Mouse (Mus musculus) heart, embryonic 14.5 days (tissue): Measurements from ENCODE around the gene Gm4631. TPM values are rescaled to one million over a fixed set of nuclear protein-coding genes. Genes with fewer than 3 reads are reported as not detected.
"Not testable (repeated sequence)": the region's sequence is repeated elsewhere in the genome, so short reads cannot be mapped to it uniquely, and the experiment has no call there.

ENCODE experiments used
- ATAC-seq: fragments of 200-750 bp; cut with Nextera tagmentation; 2 replicates; pipeline ENCODE4 v1.8.0; 2017; ENCODE audit warnings: low read depth, moderate TSS enrichment; ENCODE audit not compliant: insufficient number of reproducible peaks, insufficient read depth, low FRiP score
- H3K27ac ChIP-seq, 2 experiments: fragments of 200-500 bp in 1 of 2; fragments of 300-500 bp in 1 of 2; sonication (generic) in 1 of 2; replicated peaks in 1 of 2; 2 replicates each; pipeline ENCODE4 v1.5.1; 2012 to 2014; ENCODE audit warnings: low read depth in 2 of 2, low read length in 2 of 2, control low read depth in 1 of 2, mild to moderate bottlenecking in 1 of 2, mixed read lengths in 1 of 2; ENCODE audit not compliant: control insufficient read depth in 1 of 2, insufficient read depth in 1 of 2
- H3K27me3 ChIP-seq: fragments of 300-500 bp; sonication (generic); 2 replicates; pipeline ENCODE4 v1.6.1; 2014; ENCODE audit warnings: mild to moderate bottlenecking, low read length, control low read depth; ENCODE audit not compliant: control insufficient read depth, insufficient read depth
- H3K36me3 ChIP-seq: fragments of 300-500 bp; sonication (generic); 2 replicates; pipeline ENCODE4 v1.6.1; 2014; ENCODE audit warnings: mild to moderate bottlenecking, control low read depth, low read length, mixed read lengths; ENCODE audit not compliant: control insufficient read depth, insufficient read depth
- H3K4me1 ChIP-seq, 2 experiments: fragments of 200-500 bp in 1 of 2; fragments of 300-500 bp in 1 of 2; sonication (generic) in 1 of 2; 2 replicates each; pipeline ENCODE4 v1.6.1; 2012 to 2014; ENCODE audit warnings: low read length in 2 of 2, control low read depth in 1 of 2, mixed read lengths in 1 of 2; ENCODE audit not compliant: control insufficient read depth in 2 of 2, insufficient read depth in 2 of 2
- H3K4me2 ChIP-seq: fragments of 300-500 bp; sonication (generic); 2 replicates; pipeline ENCODE4 v1.6.1; 2014; ENCODE audit warnings: mild to moderate bottlenecking, low read length
- H3K4me3 ChIP-seq, 2 experiments: fragments of 200-500 bp in 1 of 2; fragments of 300-500 bp in 1 of 2; sonication (generic) in 1 of 2; 2 replicates each; pipeline ENCODE4 v1.5.1; 2012 to 2014; ENCODE audit warnings: low read length in 2 of 2, mild to moderate bottlenecking in 2 of 2, control low read depth in 1 of 2, low read depth in 1 of 2, moderate library complexity in 1 of 2; ENCODE audit not compliant: control insufficient read depth in 1 of 2, insufficient read depth in 1 of 2
- H3K9ac ChIP-seq: fragments of 300-500 bp; sonication (generic); 2 replicates; pipeline ENCODE4 v1.6.1; 2014; ENCODE audit warnings: mild to moderate bottlenecking, low read length
- H3K9me3 ChIP-seq: fragments of 300-500 bp; sonication (generic); 2 replicates; pipeline ENCODE4 v1.6.1; 2016; ENCODE audit warnings: low read length, control low read depth; ENCODE audit not compliant: control insufficient read depth
- WGBS: fragments of 180-500 bp; shearing (Covaris S2); extraction: QIAGEN DNeasy Blood & Tissue Kit; methylation state at CpG from one replicate; pipeline ENCODE4 v1.1.7; 2014; 5-methylcytosine and 5-hydroxymethylcytosine counted together
- polyA plus RNA-seq: library from polyadenylated mRNA; unstranded; fragments of >200 nt; fragmentation: Nextera tagmentation; extraction: Ambion mirVana; gene quantifications from 2 replicates; pipeline ENCODE4 v1.2.1, GENCODE M21; 2014

The Gm4631 gene
- polyA plus RNA-seq: 12.9 and 14.4 TPM in 2 replicates

GRCm38 (mm10) chr2:175338097-175338496, at the start of gene Gm4631:
Gene Gm4631 (minus strand): TSS chr2:175338197.
- not testable (repeated sequence) for H3K4me2 ChIP-seq, H3K27me3 ChIP-seq, H3K9me3 ChIP-seq, ATAC-seq, H3K27ac ChIP-seq, H3K4me3 ChIP-seq, H3K36me3 ChIP-seq, H3K4me1 ChIP-seq, H3K9ac ChIP-seq
- no CpG with 5 or more reads among the region's 8 CpGs for WGBS

- not testable (repeated sequence) for H3K4me2 ChIP-seq, H3K4me1 ChIP-seq, H3K27me3 ChIP-seq, H3K9me3 ChIP-seq, H3K36me3 ChIP-seq, H3K9ac ChIP-seq, ATAC-seq, H3K27ac ChIP-seq, H3K4me3 ChIP-seq
- no CpG with 5 or more reads among the region's 6 CpGs for WGBS
Measured at GRCm38 (mm10) chr2:175372136-175372535, 34.1 kb upstream of the Gm4631 start, which contains the start of gene Zfp968. Gene Zfp968 (plus strand): TSS chr2:175372436.

- not testable (repeated sequence) for H3K36me3 ChIP-seq, H3K4me3 ChIP-seq, H3K4me1 ChIP-seq, H3K9me3 ChIP-seq, ATAC-seq, H3K27me3 ChIP-seq, H3K9ac ChIP-seq, H3K4me2 ChIP-seq, H3K27ac ChIP-seq
- WGBS: no CpG with 5 or more reads among the region's 6 CpGs
Measured at GRCm38 (mm10) chr2:175274825-175275224, 63.2 kb downstream of the Gm4631 start, which contains the start of gene Gm14440. Gene Gm14440 (plus strand): TSS chr2:175275125.

Other genes starting within 250 kb of the Gm4631 start
- 7.3 TPM in 2 replicates for gene Gm14399, start 196.2 kb downstream of the Gm4631 start, polyA plus RNA-seq
- 0.30 and 0.59 TPM in 2 replicates for gene Gm14443, start 162.3 kb downstream of the Gm4631 start, polyA plus RNA-seq
- gene Gm14391, start 131.3 kb downstream of the Gm4631 start, polyA plus RNA-seq: 6.9 and 10.8 TPM in 2 replicates
- not detected in 2 replicates for gene Gm14440, start 63.1 kb downstream of the Gm4631 start, polyA plus RNA-seq
- gene Zfp968, start 34.2 kb upstream of the Gm4631 start, polyA plus RNA-seq: 5.3 and 8.5 TPM in 2 replicates
- 5.3 and 16.6 TPM in 2 replicates for gene Gm4724, start 97.6 kb upstream of the Gm4631 start, polyA plus RNA-seq
- 10.2 and 11.3 TPM in 2 replicates for gene Zfp965, start 131.8 kb upstream of the Gm4631 start, polyA plus RNA-seq